Mouse (Mus musculus): ENCODE data around the gene Gripap1. TPM values are rescaled to one million over a fixed set of nuclear protein-coding genes. Genes with fewer than 3 reads are reported as not detected.

Gripap1 gene
- polyA plus RNA-seq, 1 experiment from 2014 or later = 73.9 TPM

- no peak for ATAC-seq
- no peak overlapping the region for H3K27ac ChIP-seq (ENCODE audit: low read length)
- H3K4me2 ChIP-seq (ENCODE audit: low read length) = no peak overlapping the region
- no peak overlapping the region for H3K9ac ChIP-seq (ENCODE audit: low read depth, low read length)
- no peak overlapping the region for H3K4me3 ChIP-seq (ENCODE audit: low read depth, low read length)
- no peaks in the 10 kb centered on the region for H3K9me3 ChIP-seq (replicated peaks; ENCODE audit: control insufficient read depth, low read length, poor library complexity, severe bottlenecking)
- 71% methylated on average over 9 of the region's 9 CpGs for WGBS
- H3K27me3 ChIP-seq (ENCODE audit: control insufficient read depth, insufficient read depth, low read depth, low read length) = no peaks in the 10 kb centered on the region
- H3K4me1 ChIP-seq (ENCODE audit: control insufficient read depth, insufficient read depth, low read length) = no peaks in the 10 kb centered on the region
- H3K36me3 ChIP-seq (ENCODE audit: control insufficient read depth, insufficient read depth, low read length) = peaks cover 5% of the 10 kb centered on the region; the same call in 1 of the 2 replicates
These were observed 13.9 kb upstream of the Gripap1 start for GRCm38 (mm10) chrX:7775501-7776205.

- 50% methylated on average over 8 of the region's 8 CpGs for WGBS
These were observed 13.1 kb upstream of the Gripap1 start for GRCm38 (mm10) chrX:7776329-7777082.

GRCm38 (mm10) chrX:7778450-7779244 is 10.9 kb upstream of the Gripap1 start:
- Histone ChIP-seq H3K27ac (ENCODE audit: low read length) (no peak overlapping the region), H3K9ac (ENCODE audit: low read depth, low read length) (no peak overlapping the region), H3K4me2 (ENCODE audit: low read length) (no peak overlapping the region), H3K4me1 (ENCODE audit: control insufficient read depth, insufficient read depth, low read length) (no peaks in the 10 kb centered on the region), H3K9me3 (replicated peaks; ENCODE audit: control insufficient read depth, low read length, poor library complexity, severe bottlenecking) (no peaks in the 10 kb centered on the region), H3K27me3 (ENCODE audit: control insufficient read depth, insufficient read depth, low read depth, low read length) (no peaks in the 10 kb centered on the region), H3K36me3 (ENCODE audit: control insufficient read depth, insufficient read depth, low read length) (0 out of 2 replicates have a peak, but pooled peaks cover 3% of the 10 kb centered on the region), H3K4me3 (ENCODE audit: low read depth, low read length) (no peak overlapping the region)
- WGBS = 72% methylated on average over 7 of the region's 7 CpGs
- no peak for ATAC-seq

More at GRCm38 (mm10) chrX:7776329-7777082, 13.1 kb upstream of the Gripap1 start:
- no peak overlapping the region for H3K9ac ChIP-seq (ENCODE audit: low read depth, low read length)
- H3K4me1 ChIP-seq (ENCODE audit: control insufficient read depth, insufficient read depth, low read length) = no peaks in the 10 kb centered on the region
- 0 out of 2 replicates have a peak, but pooled peaks cover 3% of the 10 kb centered on the region for H3K36me3 ChIP-seq (ENCODE audit: control insufficient read depth, insufficient read depth, low read length)
- no peak overlapping the region for H3K4me2 ChIP-seq (ENCODE audit: low read length)
- H3K4me3 ChIP-seq (ENCODE audit: low read depth, low read length) = no peak overlapping the region
- no peaks in the 10 kb centered on the region for H3K9me3 ChIP-seq (replicated peaks; ENCODE audit: control insufficient read depth, low read length, poor library complexity, severe bottlenecking)
- H3K27me3 ChIP-seq (ENCODE audit: control insufficient read depth, insufficient read depth, low read depth, low read length) = no peaks in the 10 kb centered on the region
- ATAC-seq = peak; percentile 70; the same call in 1 of the 2 replicates
- H3K27ac ChIP-seq (ENCODE audit: low read length) = no peak overlapping the region

- no peaks in the 10 kb centered on the region for H3K9me3 ChIP-seq (replicated peaks; ENCODE audit: control insufficient read depth, low read length, poor library complexity, severe bottlenecking)
These were observed 10.3 kb upstream of the Gripap1 start for GRCm38 (mm10) chrX:7779294-7779693.

GRCm38 (mm10) chrX:7782603-7783092 is 6.9 kb upstream of the Gripap1 start:
- H3K27ac ChIP-seq (ENCODE audit: low read length) = no peak overlapping the region
- no peak overlapping the region for H3K9ac ChIP-seq (ENCODE audit: low read depth, low read length)
- H3K4me1 ChIP-seq (ENCODE audit: control insufficient read depth, insufficient read depth, low read length) = no peaks in the 10 kb centered on the region
- no peaks in the 10 kb centered on the region for H3K27me3 ChIP-seq (ENCODE audit: control insufficient read depth, insufficient read depth, low read depth, low read length)
- no peak overlapping the region for H3K4me2 ChIP-seq (ENCODE audit: low read length)
- H3K9me3 ChIP-seq (replicated peaks; ENCODE audit: control insufficient read depth, low read length, poor library complexity, severe bottlenecking) = no peaks in the 10 kb centered on the region
- H3K4me3 ChIP-seq (ENCODE audit: low read depth, low read length) = no peak overlapping the region
- WGBS = 84% methylated on average over 4 of the region's 4 CpGs
- H3K36me3 ChIP-seq (ENCODE audit: control insufficient read depth, insufficient read depth, low read length) = no peaks in the 10 kb centered on the region
- no peak for ATAC-seq

More at GRCm38 (mm10) chrX:7779294-7779693, 10.3 kb upstream of the Gripap1 start:
- Histone ChIP-seq H3K27me3 (ENCODE audit: control insufficient read depth, insufficient read depth, low read depth, low read length) (no peaks in the 10 kb centered on the region), H3K9ac (ENCODE audit: low read depth, low read length) (no peak overlapping the region), H3K4me1 (ENCODE audit: control insufficient read depth, insufficient read depth, low read length) (no peaks in the 10 kb centered on the region), H3K4me2 (ENCODE audit: low read length) (no peak overlapping the region), H3K27ac (ENCODE audit: low read length) (no peak overlapping the region), H3K36me3 (ENCODE audit: control insufficient read depth, insufficient read depth, low read length) (no peaks in the 10 kb centered on the region), H3K4me3 (ENCODE audit: low read depth, low read length) (no peak overlapping the region)
- no peak for ATAC-seq
- 29% methylated on average over 3 of the region's 3 CpGs for WGBS

DNA sequence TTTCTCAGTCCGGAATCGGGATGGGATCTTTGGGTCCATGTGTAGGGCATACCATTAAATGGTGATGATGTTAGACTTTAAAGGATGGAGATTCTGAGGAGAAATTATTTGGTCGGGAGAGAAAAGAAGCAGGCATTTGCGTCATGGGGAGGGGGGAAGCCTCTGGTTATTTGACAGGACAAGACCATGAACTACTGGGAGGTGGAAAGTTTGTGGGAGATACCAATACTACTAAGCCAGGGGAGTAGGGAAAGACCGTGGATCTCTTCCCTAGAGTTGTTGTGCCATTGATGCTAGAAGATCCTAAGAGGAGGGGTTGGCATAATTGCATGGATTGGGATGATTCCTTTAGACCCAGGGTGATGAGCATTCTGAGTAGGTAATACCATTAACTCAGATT is 744 bp downstream of the Gripap1 start:
- Histone ChIP-seq H3K4me1 (ENCODE audit: control insufficient read depth, insufficient read depth, low read length) (peaks cover 9% of the 10 kb centered on the region), H3K27me3 (ENCODE audit: control insufficient read depth, insufficient read depth, low read depth, low read length) (no peaks in the 10 kb centered on the region), H3K27ac (ENCODE audit: low read length) (peak overlapping the region; percentile 68), H3K9me3 (replicated peaks; ENCODE audit: control insufficient read depth, low read length, poor library complexity, severe bottlenecking) (no peaks in the 10 kb centered on the region), H3K9ac (ENCODE audit: low read depth, low read length) (peak overlapping the region; percentile 68), H3K4me2 (ENCODE audit: low read length) (peak overlapping the region; percentile 80), H3K36me3 (ENCODE audit: control insufficient read depth, insufficient read depth, low read length) (0 out of 2 replicates have a peak, but pooled peaks cover 3% of the 10 kb centered on the region), H3K4me3 (ENCODE audit: low read depth, low read length) (peak overlapping the region; percentile 56)
- no peak for ATAC-seq
- 34% methylated on average over 5 of the region's 5 CpGs for WGBS

- Histone ChIP-seq H3K4me1 (ENCODE audit: control insufficient read depth, insufficient read depth, low read length) (peaks cover 9% of the 10 kb centered on the region), H3K4me3 (ENCODE audit: low read depth, low read length) (no peak overlapping the region), H3K9ac (ENCODE audit: low read depth, low read length) (no peak overlapping the region), H3K27me3 (ENCODE audit: control insufficient read depth, insufficient read depth, low read depth, low read length) (no peaks in the 10 kb centered on the region), H3K9me3 (replicated peaks; ENCODE audit: control insufficient read depth, low read length, poor library complexity, severe bottlenecking) (no peaks in the 10 kb centered on the region), H3K36me3 (ENCODE audit: control insufficient read depth, insufficient read depth, low read length) (0 out of 2 replicates have a peak, but pooled peaks cover 3% of the 10 kb centered on the region), H3K27ac (ENCODE audit: low read length) (no peak overlapping the region), H3K4me2 (ENCODE audit: low read length) (no peak overlapping the region)
- no peak for ATAC-seq
- WGBS = 48% methylated on average over 3 of the region's 3 CpGs
These were observed 3.8 kb downstream of the Gripap1 start for GRCm38 (mm10) chrX:7793361-7793760.

GRCm38 (mm10) chrX:7795016-7795415 is 5.5 kb downstream of the Gripap1 start:
- Histone ChIP-seq H3K36me3 (ENCODE audit: control insufficient read depth, insufficient read depth, low read length) (peaks cover 4% of the 10 kb centered on the region), H3K9me3 (replicated peaks; ENCODE audit: control insufficient read depth, low read length, poor library complexity, severe bottlenecking) (no peaks in the 10 kb centered on the region), H3K4me1 (ENCODE audit: control insufficient read depth, insufficient read depth, low read length) (peaks cover 9% of the 10 kb centered on the region), H3K27me3 (ENCODE audit: control insufficient read depth, insufficient read depth, low read depth, low read length) (no peaks in the 10 kb centered on the region), H3K4me3 (ENCODE audit: low read depth, low read length) (no peak overlapping the region), H3K9ac (ENCODE audit: low read depth, low read length) (no peak overlapping the region), H3K4me2 (ENCODE audit: low read length) (no peak overlapping the region), H3K27ac (ENCODE audit: low read length) (no peak overlapping the region)
- no peak for ATAC-seq
- 28% methylated on average over 7 of the region's 7 CpGs for WGBS

Measured in midbrain, embryonic 16.5 days (tissue).